Mouse (Mus musculus) gastrocnemius, adult 2 months (tissue): ENCODE measurements around the gene Slit3. TPM values are rescaled to one million over a fixed set of nuclear protein-coding genes. Genes with fewer than 3 reads are reported as not detected.

Source experiments
- DNase-seq: peaks from one replicate; pipeline ENCODE4 v3.0.0; 2022
- H3K27ac ChIP-seq: fragments of 200-600 bp; 2 replicates; pipeline ENCODE4 v1.8.1; 2022; ENCODE audit warnings: mild to moderate bottlenecking
- H3K4me3 ChIP-seq: fragments of 200-600 bp; 2 replicates; pipeline ENCODE4 v1.8.1; 2022; ENCODE audit warnings: mild to moderate bottlenecking, moderate library complexity
- CTCF ChIP-seq: fragments of 200-600 bp; IDR thresholded peaks from 2 replicates; pipeline ENCODE4 v1.8.1; 2022; ENCODE audit warnings: antibody characterized with exemption, mild to moderate bottlenecking, moderate library complexity
- intact Hi-C: fragments of 180-260 bp; cut with DNase I; formaldehyde crosslinking; loops from one replicate; pipeline ENCODE4 v1.15.1; 2025
- total RNA-seq, 2 experiments: library from RNA; stranded (reverse); gene quantifications; 2 replicates each; pipeline ENCODE4 v1.2.3; 2021

Gene Slit3
- total RNA-seq, 2 experiments from 2014 or later: 9.2 to 10.9 TPM

DNA sequence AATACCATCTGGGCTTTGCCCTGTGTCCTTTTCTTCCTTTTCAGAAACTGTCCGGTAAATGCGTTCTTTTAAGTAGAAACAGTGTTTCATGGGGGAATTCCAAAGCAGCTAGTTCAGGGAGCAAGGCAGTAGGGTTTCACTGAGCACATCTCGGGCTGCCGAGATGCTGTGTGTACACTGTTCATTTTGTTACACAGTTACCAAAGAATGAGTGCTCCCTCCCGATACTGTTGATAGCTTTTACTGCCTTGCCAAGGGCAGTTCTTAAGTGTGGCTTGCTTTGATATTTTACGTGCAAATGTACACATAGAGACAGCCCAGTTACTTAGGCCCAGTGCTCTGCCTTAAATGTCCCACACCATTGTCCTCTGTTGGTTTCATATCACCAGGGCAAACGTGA is 516.1 kb downstream of the Slit3 start:
- H3K27ac ChIP-seq: no peak overlapping the region
- no peak for TF ChIP-seq CTCF
- DNase-seq: no peak
- intact Hi-C loops: no loop called here
- H3K4me3 ChIP-seq: no peak overlapping the region

DNA sequence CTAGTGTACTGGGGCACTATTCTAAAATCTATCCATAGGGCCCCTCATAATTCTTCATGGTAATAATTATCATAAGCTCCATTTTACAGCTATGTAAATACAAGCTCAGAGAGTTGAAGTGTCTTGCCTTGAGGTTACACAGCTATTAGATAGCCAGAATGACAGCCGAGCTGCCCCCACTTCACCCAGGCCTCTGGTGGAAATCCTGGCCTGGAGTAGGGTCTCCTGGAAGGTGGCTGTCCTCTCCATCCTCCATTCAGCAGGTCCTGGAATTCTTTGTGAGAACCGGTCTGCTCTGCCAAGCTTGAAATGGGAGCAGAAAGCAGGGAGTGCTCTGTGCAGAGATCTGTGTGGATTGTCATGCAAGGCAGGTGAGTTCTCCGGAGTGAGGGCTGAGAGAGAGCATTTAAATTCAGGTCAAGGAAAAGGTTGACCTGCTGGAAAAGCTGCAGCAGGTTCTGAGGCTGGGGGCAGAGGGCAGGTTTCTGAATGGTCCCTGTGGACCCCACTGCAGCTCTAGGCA is 517.9 kb downstream of the Slit3 start:
- no peak for DNase-seq
- Histone ChIP-seq H3K27ac (no peak overlapping the region), H3K4me3 (no peak overlapping the region)
- intact Hi-C loops: no loop called here
- no peak for TF ChIP-seq CTCF

DNA sequence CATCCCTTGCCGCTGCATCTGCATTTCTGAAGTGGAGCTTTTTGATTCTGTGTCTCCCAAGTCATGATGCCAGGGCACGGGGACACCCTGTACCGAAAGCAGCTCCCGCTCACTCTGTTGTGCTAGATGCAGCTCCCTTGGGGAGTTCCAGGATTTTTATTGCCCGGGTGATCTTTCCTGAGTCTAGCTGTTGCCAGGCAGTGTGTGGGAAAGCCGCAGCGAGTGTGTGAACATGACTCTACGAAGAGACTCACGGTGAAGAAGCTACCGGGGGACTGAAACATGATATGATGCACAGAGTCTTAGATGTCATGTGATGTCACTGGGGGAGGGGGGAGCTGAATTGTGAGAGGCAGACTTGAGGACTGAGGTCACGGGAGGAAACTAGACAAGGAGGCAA is 518.4 kb downstream of the Slit3 start:
- DNase-seq: peak; percentile 28

DNA sequence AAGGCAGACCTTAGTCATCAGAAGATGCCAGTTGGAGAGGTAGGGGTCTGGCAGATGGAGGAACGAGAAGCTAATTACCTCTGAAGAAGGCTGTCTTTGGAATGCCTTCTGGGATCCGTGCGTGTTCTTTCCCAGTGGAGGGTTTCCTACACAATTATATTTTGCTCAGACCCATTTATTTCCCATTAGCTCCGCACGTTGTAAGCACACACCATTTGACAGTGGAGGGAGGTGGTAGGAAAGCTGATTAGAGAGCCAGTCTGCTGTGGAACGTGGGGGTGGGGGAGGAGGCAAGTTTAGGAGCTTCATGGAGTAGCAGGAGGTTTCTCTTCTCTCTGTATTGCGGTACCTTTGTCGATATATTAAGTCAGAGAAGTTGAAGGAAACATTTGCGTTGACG is 530.3 kb downstream of the Slit3 start:
- no peak for DNase-seq
- TF ChIP-seq CTCF: no peak
- Histone ChIP-seq H3K4me3 (no peak overlapping the region), H3K27ac (no peak overlapping the region)
- intact Hi-C loops: no loop called here

More for the DNA sequence above, 518.4 kb downstream of the Slit3 start:
- no peak for TF ChIP-seq CTCF
- H3K27ac ChIP-seq: no peak overlapping the region
- no peak overlapping the region for H3K4me3 ChIP-seq
- intact Hi-C loops: no loop called here

GRCm38 (mm10) chr11:35655836-35656235 is 534.8 kb downstream of the Slit3 start:
- DNase-seq: no peak
- intact Hi-C loops: no loop called here
- H3K27ac ChIP-seq: no peak overlapping the region
- H3K4me3 ChIP-seq: no peak overlapping the region
- TF ChIP-seq CTCF: no peak

- Histone ChIP-seq H3K27ac (no peak overlapping the region), H3K4me3 (no peak overlapping the region)
- no peak for TF ChIP-seq CTCF
- intact Hi-C loops: no loop called here
- no peak for DNase-seq
Observed at GRCm38 (mm10) chr11:35657582-35657981, 536.6 kb downstream of the Slit3 start.

DNA sequence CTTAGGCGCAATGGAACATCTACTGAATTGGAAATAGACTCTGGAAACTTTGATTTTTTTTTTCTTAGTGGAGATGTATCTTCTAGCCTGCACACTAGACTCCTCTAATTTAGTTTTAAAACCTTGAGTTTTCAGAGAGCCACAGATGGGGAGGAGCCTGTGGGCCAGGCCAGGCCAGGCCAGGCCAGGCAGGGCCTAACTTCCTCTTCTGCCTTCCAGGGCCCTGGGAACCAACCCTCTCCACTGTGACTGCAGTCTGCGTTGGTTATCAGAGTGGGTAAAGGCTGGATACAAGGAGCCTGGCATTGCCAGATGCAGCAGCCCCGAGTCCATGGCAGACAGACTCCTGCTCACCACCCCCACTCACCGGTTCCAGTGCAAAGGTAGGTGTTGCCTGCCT is 539.9 kb downstream of the Slit3 start:
- intact Hi-C loops: no loop called here
- no peak overlapping the region for H3K4me3 ChIP-seq
- TF ChIP-seq CTCF: no peak
- H3K27ac ChIP-seq: no peak overlapping the region
- no peak for DNase-seq

GRCm38 (mm10) chr11:35662945-35663344 is 541.9 kb downstream of the Slit3 start:
- Histone ChIP-seq H3K27ac (0 out of 2 replicates have a peak overlapping the region, but pooled peaks have one; percentile 13), H3K4me3 (no peak overlapping the region)
- DNase-seq: no peak
- no peak for TF ChIP-seq CTCF
- intact Hi-C loops: no loop called here

DNA sequence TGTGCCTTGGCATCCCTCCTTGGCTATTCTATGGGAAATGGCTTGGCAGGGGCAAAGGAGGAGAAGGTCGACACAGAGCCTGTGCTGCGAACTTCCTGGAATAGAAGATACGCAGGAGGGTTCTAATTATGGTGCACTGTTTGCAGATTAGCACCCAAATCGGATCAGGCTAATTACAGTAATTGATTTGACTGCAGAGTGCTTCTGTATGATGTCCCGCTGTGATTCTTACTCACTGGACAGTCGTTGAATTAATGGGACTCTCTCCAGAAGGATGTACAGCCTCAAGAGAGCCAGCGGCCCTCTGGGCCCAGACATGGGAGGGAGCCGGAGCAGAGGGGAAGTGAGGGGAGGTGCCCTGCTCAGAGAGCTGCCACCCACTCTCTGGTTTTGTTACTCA is 542.6 kb downstream of the Slit3 start:
- Histone ChIP-seq H3K4me3 (no peak overlapping the region), H3K27ac (no peak overlapping the region)
- no peak for DNase-seq
- intact Hi-C loops: no loop called here
- TF ChIP-seq CTCF: no peak

GRCm38 (mm10) chr11:35664991-35665390 is 544.0 kb downstream of the Slit3 start:
- TF ChIP-seq CTCF: peak; percentile 50
- Histone ChIP-seq H3K4me3 (no peak overlapping the region), H3K27ac (no peak overlapping the region)
- DNase-seq: peak; percentile 32
- intact Hi-C loops: no loop called here

DNA sequence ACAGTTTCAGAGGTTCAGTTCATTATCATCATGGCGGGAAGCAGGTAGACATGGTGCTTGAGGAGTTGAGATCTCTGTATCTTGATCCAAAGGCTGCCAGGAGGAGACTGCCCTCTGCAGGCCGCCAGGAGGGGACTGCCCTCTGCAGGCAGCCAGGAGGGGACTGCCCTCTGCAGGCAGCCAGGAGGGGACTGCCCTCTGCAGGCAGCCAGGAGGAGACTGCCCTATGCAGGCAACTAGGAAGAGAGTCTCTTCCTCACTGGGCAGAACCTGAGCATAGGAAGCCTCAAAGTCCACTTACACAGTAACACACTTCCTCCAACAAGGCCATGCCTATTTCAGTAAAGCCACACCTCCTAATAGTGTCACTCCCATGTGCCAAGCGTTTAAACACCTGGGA is 546.4 kb downstream of the Slit3 start:
- DNase-seq: peak; percentile 46
- peak; percentile 58 for TF ChIP-seq CTCF
- intact Hi-C loops: no loop called here
- Histone ChIP-seq H3K4me3 (no peak overlapping the region), H3K27ac (no peak overlapping the region)

DNA sequence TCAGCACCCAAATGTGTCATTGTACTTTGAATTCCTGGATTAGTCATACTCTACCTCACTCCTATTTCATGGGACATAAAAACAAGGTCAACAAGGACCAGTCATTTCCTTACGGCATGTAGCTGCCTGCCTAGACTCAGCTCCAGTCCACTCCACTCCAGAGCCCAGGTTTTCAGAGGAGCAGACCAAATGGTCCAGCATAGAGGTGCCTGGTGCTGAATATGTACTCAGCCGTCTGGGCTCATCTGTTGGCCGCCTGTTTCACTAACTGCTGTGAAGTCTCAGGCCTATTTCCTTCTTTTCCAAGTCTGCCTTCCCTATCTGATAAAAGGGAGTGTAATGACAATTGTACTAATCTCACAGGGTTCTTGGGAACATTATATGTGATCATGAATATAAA is 547.1 kb downstream of the Slit3 start:
- H3K4me3 ChIP-seq: no peak overlapping the region
- DNase-seq: no peak
- H3K27ac ChIP-seq: no peak overlapping the region
- TF ChIP-seq CTCF: no peak
- intact Hi-C loops: no loop called here

- H3K4me3 ChIP-seq: no peak overlapping the region
- intact Hi-C loops: no loop called here
- no peak for TF ChIP-seq CTCF
- no peak for DNase-seq
- H3K27ac ChIP-seq: no peak overlapping the region
Observed at GRCm38 (mm10) chr11:35668750-35669149, 547.7 kb downstream of the Slit3 start.

GRCm38 (mm10) chr11:35669536-35669935 is 548.5 kb downstream of the Slit3 start:
- H3K27ac ChIP-seq: no peak overlapping the region
- H3K4me3 ChIP-seq: no peak overlapping the region
- intact Hi-C loops: no loop called here
- TF ChIP-seq CTCF: no peak
- no peak for DNase-seq
